Mouse (Mus musculus): ENCODE results near the gene Sfn.
A peak's percentile ranks its signal among the peaks of the same experiment; 100 is the strongest.

Sfn gene

DNA sequence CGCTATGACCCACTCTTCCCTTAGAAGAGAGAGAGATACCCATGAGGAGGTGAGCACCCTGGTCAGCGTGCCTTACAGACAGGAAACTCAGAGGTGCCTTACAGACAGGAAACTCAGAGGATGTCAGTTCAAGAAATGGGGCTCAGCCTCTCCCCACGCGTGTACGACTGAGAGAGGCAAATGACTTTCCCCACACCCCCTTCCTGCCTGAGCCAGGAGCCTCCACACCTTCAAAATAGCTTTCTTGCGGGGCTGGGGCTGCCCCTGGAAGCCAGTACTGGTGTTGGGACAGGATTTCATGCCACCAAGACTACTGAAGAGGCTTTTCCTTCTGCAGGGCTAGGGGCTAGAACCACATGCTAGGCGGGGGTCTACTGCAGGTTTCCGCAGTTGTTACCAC lies 18.7 kb upstream of the Sfn start:
- peak; percentile 85 for DNase-seq (ENCODE audit: low read depth)

DNA sequence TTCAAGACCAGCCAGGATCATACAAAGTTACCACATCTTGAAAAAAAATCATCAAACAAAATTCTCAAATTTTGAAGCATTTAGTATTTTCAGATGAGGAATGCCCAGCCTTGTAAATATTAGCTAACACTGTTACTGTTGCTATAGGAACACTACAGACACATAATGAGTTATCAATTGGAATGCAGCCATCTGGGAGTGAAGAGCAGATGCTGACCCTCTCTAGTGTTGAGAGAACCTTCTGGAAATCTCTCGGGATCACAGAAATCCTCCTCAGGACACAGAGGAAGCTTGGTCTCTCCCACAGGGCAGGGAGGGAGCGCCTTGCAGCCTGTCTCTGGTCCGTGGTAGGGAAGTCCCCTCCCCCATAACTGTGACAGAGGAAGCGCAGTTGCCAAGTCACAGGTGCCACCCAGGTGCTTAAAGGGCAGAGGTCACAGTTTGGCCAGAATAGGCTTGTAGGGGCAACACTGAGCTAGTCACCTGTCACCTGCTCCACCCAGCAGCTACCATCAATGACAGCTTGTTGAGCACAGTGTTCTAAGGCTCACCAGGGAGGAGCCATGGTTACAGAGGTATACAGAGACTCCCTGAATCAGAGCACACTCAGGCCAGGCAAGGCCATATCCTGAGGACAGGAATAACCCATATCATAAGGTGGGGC lies 17.6 kb upstream of the Sfn start:
- peak; percentile 57 for DNase-seq (ENCODE audit: low read depth)

- no peak for DNase-seq (ENCODE audit: low read depth)
These were observed 16.0 kb upstream of the Sfn start for GRCm38 (mm10) chr4:133617936-133618335.

DNA sequence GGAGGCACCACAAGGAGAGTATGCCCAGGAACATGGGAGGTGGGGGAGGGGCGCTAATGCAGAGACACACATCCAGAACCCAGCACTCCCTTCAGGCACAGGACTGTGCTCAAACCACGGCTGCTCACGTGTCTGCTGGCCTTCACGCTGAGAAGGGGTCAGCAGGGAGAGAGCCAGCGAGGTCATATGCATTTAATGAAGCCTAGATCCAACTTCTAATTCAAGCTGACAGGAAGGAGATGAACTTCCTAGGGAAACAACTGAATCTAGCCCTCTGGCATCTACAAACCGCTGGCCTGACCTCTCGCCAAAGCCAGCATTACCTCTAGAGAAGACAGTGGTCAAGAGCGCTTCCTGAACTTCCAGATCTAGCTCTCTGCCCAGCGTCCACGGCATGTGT lies 13.4 kb upstream of the Sfn start:
- no peak for DNase-seq (ENCODE audit: low read depth)

- no peak for DNase-seq (ENCODE audit: low read depth)
These were observed 12.3 kb upstream of the Sfn start for GRCm38 (mm10) chr4:133614274-133614761.

DNA sequence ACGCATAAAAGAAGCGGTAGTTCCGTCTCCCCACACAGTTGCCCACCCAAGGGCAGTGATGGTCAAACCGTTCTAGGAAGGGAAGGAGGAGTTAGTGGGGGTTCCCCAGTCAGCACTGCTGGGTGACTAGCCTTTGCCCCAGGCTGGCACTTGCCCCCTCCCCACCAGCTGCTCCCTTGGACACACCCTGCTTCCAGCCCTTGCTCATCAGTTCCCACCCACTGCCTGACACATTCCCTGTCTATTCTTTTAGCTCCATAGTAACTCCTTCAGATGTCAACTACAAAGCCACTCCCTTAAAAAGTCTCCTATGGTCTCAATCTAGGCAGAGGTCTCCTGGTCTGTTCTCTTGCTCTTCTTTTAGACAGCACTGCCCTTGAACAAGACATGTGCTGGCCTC lies 11.9 kb upstream of the Sfn start:
- DNase-seq (ENCODE audit: low read depth): no peak

GRCm38 (mm10) chr4:133613026-133613425 lies 11.1 kb upstream of the Sfn start:
- DNase-seq (ENCODE audit: low read depth): no peak

DNA sequence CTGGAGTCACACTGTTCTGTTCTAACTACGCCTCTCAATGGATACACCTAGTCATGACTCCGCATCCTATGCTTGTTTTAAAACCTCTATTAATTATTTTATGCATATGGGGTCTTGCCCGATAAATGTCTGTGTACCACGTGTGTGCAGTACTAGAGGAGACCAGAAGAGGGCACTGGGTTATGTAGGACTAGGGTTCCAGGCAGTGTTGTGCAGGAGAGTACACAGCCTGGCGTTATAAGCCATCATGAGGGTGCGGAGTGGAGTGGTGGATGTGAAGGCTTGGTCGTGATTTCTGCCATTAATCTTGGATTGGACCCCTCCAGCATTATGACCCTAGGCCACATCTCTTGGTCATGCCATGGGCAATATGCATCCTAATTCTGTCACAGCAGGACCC lies 10.4 kb upstream of the Sfn start:
- no peak for DNase-seq (ENCODE audit: low read depth)

DNA sequence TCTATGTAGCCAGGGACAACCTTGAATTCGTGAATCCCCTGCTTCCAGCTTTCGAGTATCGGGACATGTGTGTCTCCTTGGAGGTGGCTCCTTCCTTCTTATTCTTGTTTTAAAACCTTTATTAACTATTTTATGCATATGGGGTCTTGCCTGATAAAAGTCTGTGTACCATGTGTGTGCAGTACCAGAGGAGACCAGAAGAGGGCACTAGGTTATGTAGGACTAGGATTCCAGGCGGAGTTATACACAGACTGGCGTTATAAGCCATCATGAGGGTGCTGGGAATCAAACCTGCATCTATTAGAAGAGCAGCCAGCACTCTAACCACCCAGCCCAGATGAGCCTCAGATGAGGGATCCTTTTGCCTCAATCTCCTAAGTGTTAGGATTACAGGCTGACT lies 9.8 kb upstream of the Sfn start:
- peak; percentile 56 for DNase-seq (ENCODE audit: low read depth)

DNA sequence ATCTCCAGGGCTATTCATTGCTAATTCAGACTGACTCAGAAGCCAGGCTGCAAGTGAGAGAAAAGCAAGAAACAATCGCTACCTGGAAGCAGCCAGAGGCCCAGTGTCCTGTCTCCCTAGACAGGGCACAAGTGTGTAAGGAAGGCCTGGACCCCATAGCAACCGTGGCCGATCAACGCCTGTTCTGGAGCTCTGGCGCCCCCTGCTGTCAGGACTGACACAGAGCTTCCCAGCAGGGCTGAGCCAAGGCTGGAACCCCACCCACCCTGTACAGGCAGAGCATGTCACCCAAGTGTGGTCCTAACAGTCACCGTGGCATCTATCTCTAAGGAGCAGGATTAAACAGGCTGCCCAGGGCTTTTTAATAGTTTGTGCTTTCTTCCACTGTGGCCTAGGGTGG lies 7.8 kb upstream of the Sfn start:
- DNase-seq (ENCODE audit: low read depth): peak; percentile 88

- no peak for DNase-seq (ENCODE audit: low read depth)
These were observed 5.3 kb upstream of the Sfn start for GRCm38 (mm10) chr4:133607284-133607683.

GRCm38 (mm10) chr4:133605330-133605729 lies 3.4 kb upstream of the Sfn start:
- no peak for DNase-seq (ENCODE audit: low read depth)

DNA sequence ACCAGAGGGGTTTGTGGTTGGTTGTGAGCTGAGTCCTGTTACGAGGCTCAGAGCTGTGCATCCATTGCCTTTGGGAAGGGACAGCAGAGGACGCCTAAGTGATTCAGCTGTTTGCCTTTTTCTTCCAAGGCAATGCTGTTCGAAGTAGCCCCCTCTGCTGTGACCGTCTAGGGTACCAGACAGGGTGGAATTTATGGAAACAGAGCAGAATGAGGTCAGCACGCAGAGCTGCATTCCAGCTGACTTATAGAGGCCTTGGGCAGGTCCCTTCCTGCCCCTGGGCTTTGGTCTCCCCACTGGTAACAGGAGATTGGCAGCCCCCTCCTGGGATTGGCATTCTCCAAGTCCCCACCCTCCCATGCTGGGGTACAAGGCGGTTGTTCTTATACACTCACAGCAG lies 2.9 kb upstream of the Sfn start:
- DNase-seq (ENCODE audit: low read depth): no peak

- no peak for DNase-seq (ENCODE audit: low read depth)
These were observed 2.2 kb upstream of the Sfn start for GRCm38 (mm10) chr4:133604175-133604574.

DNA sequence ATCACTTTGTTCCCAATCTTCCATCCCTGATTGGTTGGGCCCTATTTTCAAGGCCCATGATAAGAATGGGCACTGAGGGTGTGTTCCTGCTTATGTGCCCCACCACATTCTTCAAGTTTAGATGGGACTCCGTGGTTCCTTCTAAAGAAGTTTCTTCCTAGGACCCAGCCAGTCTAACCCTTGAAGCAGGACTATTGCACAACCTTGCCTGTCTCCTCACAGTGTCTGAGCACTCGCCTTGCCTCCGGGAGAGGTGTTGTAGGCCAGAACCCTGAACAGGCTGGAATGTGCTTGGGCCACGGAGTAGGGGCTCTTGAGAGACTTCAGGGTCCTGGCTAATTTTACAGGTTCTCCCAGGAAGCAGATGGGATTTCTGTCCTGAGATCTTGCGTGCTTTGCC lies 1.1 kb upstream of the Sfn start:
- DNase-seq (ENCODE audit: low read depth): no peak

DNA sequence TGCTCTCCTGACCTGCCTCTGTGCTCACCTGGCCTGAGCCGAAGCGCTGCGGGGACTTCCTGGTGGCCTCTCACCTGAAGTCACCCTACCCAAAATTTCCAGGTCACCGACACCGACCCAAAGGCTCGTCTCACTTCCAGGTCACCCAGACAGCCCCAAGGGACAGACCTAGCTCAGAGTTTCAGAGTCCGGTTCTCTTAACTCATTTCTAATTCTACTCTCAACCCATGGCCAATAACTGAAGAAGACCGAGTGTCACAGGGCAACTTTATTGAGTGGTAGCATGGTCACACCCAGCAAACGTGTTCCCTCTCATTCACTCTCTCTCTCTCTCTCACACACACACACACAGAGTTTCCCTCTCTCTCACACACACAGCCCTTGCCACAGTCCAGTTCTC lies 1.7 kb downstream of the Sfn start:
- DNase-seq (ENCODE audit: low read depth): no peak

DNA sequence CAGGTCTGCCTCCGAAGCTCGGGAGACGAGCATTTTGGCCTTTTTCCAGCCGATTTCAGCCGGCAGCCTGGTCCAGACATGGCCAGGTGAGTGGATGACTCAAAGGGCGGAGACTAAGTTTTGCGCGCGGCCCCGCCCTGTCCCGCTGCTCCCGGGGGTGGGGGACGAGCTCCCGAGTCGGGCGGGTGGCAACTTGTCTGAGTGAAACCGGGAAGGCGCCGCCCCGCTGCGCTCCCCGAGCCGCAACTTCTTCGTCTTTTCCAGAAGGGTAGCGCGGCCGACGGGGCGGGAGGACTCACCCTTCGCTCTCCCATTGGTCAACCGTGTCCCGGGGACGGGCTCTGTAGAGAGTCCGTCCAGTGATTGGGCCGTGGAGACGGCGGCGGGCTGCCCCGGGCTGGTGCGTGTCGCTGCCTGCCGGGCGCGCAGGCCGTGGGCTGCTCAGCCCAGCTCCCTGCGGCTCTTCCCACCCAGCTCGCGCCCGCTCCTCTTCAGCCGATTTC lies 2.3 kb downstream of the Sfn start:
- DNase-seq (ENCODE audit: low read depth): peak; percentile 80

GRCm38 (mm10) chr4:133599116-133599515 lies 2.9 kb downstream of the Sfn start:
- DNase-seq (ENCODE audit: low read depth): no peak

GRCm38 (mm10) chr4:133598616-133599015 lies 3.4 kb downstream of the Sfn start:
- DNase-seq (ENCODE audit: low read depth): no peak

DNA sequence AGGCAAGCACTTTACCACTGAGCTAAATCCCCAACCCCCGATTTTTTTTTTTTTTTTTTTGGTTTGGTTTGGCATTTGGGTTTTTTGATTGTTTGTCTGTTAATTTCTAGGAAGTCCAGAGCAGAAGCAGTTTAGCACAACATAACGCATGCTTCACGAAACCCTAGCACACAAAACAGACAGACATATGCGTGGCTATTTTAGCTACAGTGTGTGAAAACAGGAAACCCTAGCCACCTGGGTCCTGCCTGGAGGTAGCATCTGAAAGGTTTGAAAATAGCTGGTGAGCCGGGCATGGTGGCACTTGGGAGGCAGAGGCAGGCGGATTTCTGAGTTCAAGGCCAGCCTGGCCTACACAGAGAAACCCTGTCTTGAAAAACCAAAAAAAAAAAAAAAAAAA lies 5.9 kb downstream of the Sfn start:
- DNase-seq (ENCODE audit: low read depth): no peak

- no peak for DNase-seq (ENCODE audit: low read depth)
These were observed 6.4 kb downstream of the Sfn start for GRCm38 (mm10) chr4:133595538-133595937.

GRCm38 (mm10) chr4:133592570-133592969 lies 9.4 kb downstream of the Sfn start:
- peak; percentile 87 for DNase-seq (ENCODE audit: low read depth)

- DNase-seq (ENCODE audit: low read depth): peak; percentile 91
These were observed 17.7 kb downstream of the Sfn start, which contains the start of gene Gpn2 for GRCm38 (mm10) chr4:133584059-133584951. TSS of gene Gpn2 (plus strand) at chr4:133584362.
